Mouse (Mus musculus): ENCODE data around the gene Hoxa10. TPM values are rescaled to one million over a fixed set of nuclear protein-coding genes. Genes with fewer than 3 reads are reported as not detected.

The Hoxa10 gene
- 0.14 and 0.15 TPM in 2 replicates for polyA plus RNA-seq (2015; fragmentation: Nextera tagmentation; extraction: Ambion mirVana)

- no peak within 1 kb of the TSS for H3K4me2 ChIP-seq
- DNase-seq = peak; percentile 33
- no peaks in the 10 kb centered on the region for H3K9me3 ChIP-seq (replicated peaks)
- no peaks in the 10 kb centered on the region for H3K4me1 ChIP-seq (replicated peaks)
- ATAC-seq (ENCODE audit: low read depth) = no peak
- no peaks in the 10 kb centered on the region for H3K36me3 ChIP-seq
- WGBS (ENCODE audit: insufficient replicate concordance) = 1% methylated on average over 35 of the region's 35 CpGs
- H3K9ac ChIP-seq = no peak within 1 kb of the TSS
- peaks cover 99% of the 10 kb centered on the region for H3K27me3 ChIP-seq
- no peak within 1 kb of the TSS for H3K4me3 ChIP-seq (replicated peaks)
- no peak within 1 kb of the TSS for H3K27ac ChIP-seq
Observed at GRCm38 (mm10) chr6:52240389-52241000, at the start of gene Hoxa10. Hoxa10 (minus strand) TSS chr6:52240854.

GRCm38 (mm10) chr6:52290186-52290585 is 49.5 kb upstream of the Hoxa10 start:
- Histone ChIP-seq H3K4me1 (replicated peaks) (no peaks in the 10 kb centered on the region), H3K27ac (no peak overlapping the region), H3K4me3 (replicated peaks) (no peak overlapping the region), H3K9ac (no peak overlapping the region), H3K4me2 (no peak overlapping the region), H3K9me3 (replicated peaks) (no peaks in the 10 kb centered on the region), H3K27me3 (peaks cover 64% of the 10 kb centered on the region), H3K36me3 (no peaks in the 10 kb centered on the region)
- WGBS (ENCODE audit: insufficient replicate concordance) = 19% methylated on average over 12 of the region's 12 CpGs
- no peak for ATAC-seq (ENCODE audit: low read depth)
- DNase-seq = no peak

- no peak overlapping the region for H3K4me3 ChIP-seq (replicated peaks)
- peaks cover 28% of the 10 kb centered on the region for H3K27me3 ChIP-seq
- no peak for DNase-seq
- H3K9ac ChIP-seq = no peak overlapping the region
- ATAC-seq (ENCODE audit: low read depth) = no peak
- no peak overlapping the region for H3K27ac ChIP-seq
- WGBS (ENCODE audit: insufficient replicate concordance) = 73% methylated on average over 5 of the region's 5 CpGs
- H3K9me3 ChIP-seq (replicated peaks) = no peaks in the 10 kb centered on the region
- H3K36me3 ChIP-seq = no peaks in the 10 kb centered on the region
- H3K4me2 ChIP-seq = no peak overlapping the region
- no peaks in the 10 kb centered on the region for H3K4me1 ChIP-seq (replicated peaks)
Observed at GRCm38 (mm10) chr6:52283896-52284295, 43.2 kb upstream of the Hoxa10 start.

- H3K4me1 ChIP-seq (replicated peaks) = no peaks in the 10 kb centered on the region
- no peaks in the 10 kb centered on the region for H3K9me3 ChIP-seq (replicated peaks)
- no peak overlapping the region for H3K4me2 ChIP-seq
- peaks cover 44% of the 10 kb centered on the region for H3K27me3 ChIP-seq
- no peak overlapping the region for H3K4me3 ChIP-seq (replicated peaks)
- no peaks in the 10 kb centered on the region for H3K36me3 ChIP-seq
- 48% methylated on average over 12 of the region's 12 CpGs for WGBS (ENCODE audit: insufficient replicate concordance)
- H3K27ac ChIP-seq = no peak overlapping the region
- DNase-seq (no peak), ATAC-seq (ENCODE audit: low read depth) (no peak)
- H3K9ac ChIP-seq = no peak overlapping the region
Observed at GRCm38 (mm10) chr6:52281084-52281483, 40.4 kb upstream of the Hoxa10 start.

- no peak overlapping the region for H3K4me2 ChIP-seq
- DNase-seq = no peak
- no peak overlapping the region for H3K27ac ChIP-seq
- H3K9me3 ChIP-seq (replicated peaks) = no peaks in the 10 kb centered on the region
- H3K4me3 ChIP-seq (replicated peaks) = no peak overlapping the region
- WGBS (ENCODE audit: insufficient replicate concordance) = 12% methylated on average over 5 of the region's 5 CpGs
- H3K27me3 ChIP-seq = peaks cover 78% of the 10 kb centered on the region
- ATAC-seq (ENCODE audit: low read depth) = no peak
- H3K36me3 ChIP-seq = no peaks in the 10 kb centered on the region
- no peaks in the 10 kb centered on the region for H3K4me1 ChIP-seq (replicated peaks)
- no peak overlapping the region for H3K9ac ChIP-seq
Observed at GRCm38 (mm10) chr6:52276920-52277319, 36.3 kb upstream of the Hoxa10 start.

GRCm38 (mm10) chr6:52276382-52276781 is 35.7 kb upstream of the Hoxa10 start:
- H3K36me3 ChIP-seq = no peaks in the 10 kb centered on the region
- H3K9me3 ChIP-seq (replicated peaks) = no peaks in the 10 kb centered on the region
- H3K4me1 ChIP-seq (replicated peaks) = no peaks in the 10 kb centered on the region
- no peak overlapping the region for H3K4me2 ChIP-seq
- no peak overlapping the region for H3K4me3 ChIP-seq (replicated peaks)
- DNase-seq (no peak), ATAC-seq (ENCODE audit: low read depth) (no peak)
- peaks cover 82% of the 10 kb centered on the region for H3K27me3 ChIP-seq
- WGBS (ENCODE audit: insufficient replicate concordance) = 4% methylated on average over 6 of the region's 6 CpGs
- H3K9ac ChIP-seq = no peak overlapping the region
- no peak overlapping the region for H3K27ac ChIP-seq

GRCm38 (mm10) chr6:52275563-52276280 is 35.1 kb upstream of the Hoxa10 start:
- WGBS (ENCODE audit: insufficient replicate concordance) = 15% methylated on average over 8 of the region's 8 CpGs
- Histone ChIP-seq H3K4me1 (replicated peaks) (no peaks in the 10 kb centered on the region), H3K4me3 (replicated peaks) (no peak overlapping the region), H3K9me3 (replicated peaks) (no peaks in the 10 kb centered on the region), H3K9ac (no peak overlapping the region), H3K27ac (no peak overlapping the region), H3K27me3 (peaks cover 82% of the 10 kb centered on the region), H3K4me2 (no peak overlapping the region), H3K36me3 (no peaks in the 10 kb centered on the region)
- no peak for DNase-seq
- ATAC-seq (ENCODE audit: low read depth) = no peak

- Histone ChIP-seq H3K9me3 (replicated peaks) (no peaks in the 10 kb centered on the region), H3K4me1 (replicated peaks) (no peaks in the 10 kb centered on the region), H3K27me3 (peaks cover 87% of the 10 kb centered on the region), H3K4me2 (no peak overlapping the region), H3K4me3 (replicated peaks) (no peak overlapping the region), H3K36me3 (no peaks in the 10 kb centered on the region), H3K9ac (no peak overlapping the region), H3K27ac (no peak overlapping the region)
- ATAC-seq (ENCODE audit: low read depth) (no peak), DNase-seq (no peak)
- 10% methylated on average over 11 of the region's 11 CpGs for WGBS (ENCODE audit: insufficient replicate concordance)
Observed at GRCm38 (mm10) chr6:52274576-52274975, 33.9 kb upstream of the Hoxa10 start.

- H3K4me2 ChIP-seq = no peak overlapping the region
- H3K36me3 ChIP-seq = no peaks in the 10 kb centered on the region
- WGBS (ENCODE audit: insufficient replicate concordance) = 4% methylated on average over 22 of the region's 22 CpGs
- no peak overlapping the region for H3K4me3 ChIP-seq (replicated peaks)
- ATAC-seq (ENCODE audit: low read depth) (no peak), DNase-seq (no peak)
- no peaks in the 10 kb centered on the region for H3K4me1 ChIP-seq (replicated peaks)
- no peak overlapping the region for H3K9ac ChIP-seq
- peaks cover 93% of the 10 kb centered on the region for H3K27me3 ChIP-seq
- H3K27ac ChIP-seq = no peak overlapping the region
- H3K9me3 ChIP-seq (replicated peaks) = no peaks in the 10 kb centered on the region
Observed at GRCm38 (mm10) chr6:52273656-52274280, 33.1 kb upstream of the Hoxa10 start.

GRCm38 (mm10) chr6:52272766-52273655 is 32.4 kb upstream of the Hoxa10 start:
- 9% methylated on average over 21 of the region's 22 CpGs for WGBS (ENCODE audit: insufficient replicate concordance)

More at GRCm38 (mm10) chr6:52272766-52273655, 32.4 kb upstream of the Hoxa10 start:
- H3K9ac ChIP-seq = no peak overlapping the region
- DNase-seq (no peak), ATAC-seq (ENCODE audit: low read depth) (no peak)
- no peaks in the 10 kb centered on the region for H3K4me1 ChIP-seq (replicated peaks)
- H3K4me3 ChIP-seq (replicated peaks) = no peak overlapping the region
- no peak overlapping the region for H3K27ac ChIP-seq
- no peaks in the 10 kb centered on the region for H3K9me3 ChIP-seq (replicated peaks)
- H3K27me3 ChIP-seq = peaks cover 98% of the 10 kb centered on the region
- no peak overlapping the region for H3K4me2 ChIP-seq
- H3K36me3 ChIP-seq = no peaks in the 10 kb centered on the region

Data from liver, embryonic 13.5 days (tissue).